Mouse (Mus musculus) natural killer cell, adult 2 months (primary cell): Measurements from ENCODE around the gene Snta1.

Experiments used
- DNase-seq, 2 experiments: peaks; one replicate each; pipeline ENCODE4 v3.0.0; 2022; ENCODE audit warnings: low spot score in 2 of 2

The Snta1 gene

GRCm38 (mm10) chr2:154422181-154422580 lies 14.3 kb upstream of the Snta1 start:
- DNase-seq: no peak

DNA sequence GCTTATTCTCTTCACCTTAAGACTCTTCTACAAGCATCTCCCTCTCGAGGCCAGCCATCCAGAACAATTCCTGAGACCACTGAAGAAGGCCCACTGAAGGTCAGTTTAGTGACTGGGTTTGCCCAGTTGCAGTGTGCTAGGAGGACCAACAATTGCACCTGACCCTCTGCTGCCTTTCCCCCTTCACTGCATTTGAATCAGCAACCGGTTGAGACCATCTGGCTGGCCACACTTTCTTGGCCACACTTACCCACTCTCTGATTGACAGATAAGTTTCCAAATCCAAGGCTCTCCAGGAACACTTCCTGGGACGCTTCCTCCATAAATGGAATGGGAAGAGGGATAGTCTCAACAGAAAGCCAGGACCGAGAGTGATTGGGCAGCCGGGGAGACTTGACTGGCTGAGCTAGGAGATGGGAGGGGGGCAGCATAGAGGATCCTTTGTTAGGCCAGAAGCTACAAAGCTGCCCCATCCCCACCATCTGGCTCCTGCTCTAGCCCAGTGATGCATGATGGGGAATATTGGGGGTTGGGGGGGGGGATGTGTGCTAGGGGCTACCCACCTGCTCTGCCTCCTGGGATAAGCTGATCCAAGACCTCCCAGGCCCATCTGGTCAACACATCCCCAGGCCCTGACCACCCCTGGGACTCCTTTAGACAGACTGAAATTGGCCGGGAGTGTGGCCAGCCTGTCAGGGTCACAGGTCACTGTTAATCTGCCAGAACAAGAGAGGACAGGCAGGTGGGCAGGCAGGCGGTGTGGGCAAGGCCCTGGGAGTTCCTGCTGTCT lies 13.2 kb upstream of the Snta1 start:
- DNase-seq: no peak

DNA sequence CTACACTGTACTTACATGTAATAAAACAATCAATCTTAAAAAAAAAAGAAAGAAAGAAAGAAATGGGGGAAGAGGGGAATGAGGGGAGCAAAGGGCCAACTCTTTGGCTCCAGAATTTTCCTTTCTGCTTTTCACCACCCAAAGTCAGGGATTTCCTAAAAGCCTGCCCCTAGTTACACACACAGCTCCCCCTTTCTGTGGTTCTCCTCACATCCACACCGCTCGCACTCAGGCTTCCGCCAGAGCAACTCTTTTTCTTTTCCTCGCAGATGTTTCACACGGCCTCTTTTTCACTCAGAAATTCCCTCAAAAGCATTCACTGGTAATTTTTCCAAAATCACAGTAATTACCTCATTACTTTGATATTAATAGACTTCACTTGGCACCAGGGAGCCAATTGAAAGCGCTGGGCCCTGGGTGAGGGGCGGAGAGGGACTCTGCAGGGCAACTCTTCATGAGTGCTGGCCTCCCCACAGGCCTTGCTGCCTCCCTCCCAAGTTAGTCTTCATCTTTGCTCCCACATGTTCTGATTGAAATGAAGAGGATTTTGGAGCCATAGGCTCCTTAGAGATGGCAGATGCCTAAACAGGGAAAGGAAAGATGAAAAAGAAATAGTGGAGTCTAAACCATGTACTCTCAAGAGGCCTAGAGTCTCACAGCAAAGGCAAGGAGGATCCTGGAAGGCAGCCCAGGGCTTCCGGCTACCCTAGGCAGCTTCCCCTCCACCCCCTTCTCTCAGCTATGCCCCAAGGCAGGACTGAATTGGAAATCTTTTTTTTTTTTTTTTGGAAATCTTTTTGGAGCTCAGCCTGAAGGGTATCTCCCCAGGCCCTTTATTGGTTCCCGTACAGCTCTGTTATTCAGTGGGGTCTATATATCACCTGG lies 12.0 kb upstream of the Snta1 start:
- DNase-seq: no peak

DNA sequence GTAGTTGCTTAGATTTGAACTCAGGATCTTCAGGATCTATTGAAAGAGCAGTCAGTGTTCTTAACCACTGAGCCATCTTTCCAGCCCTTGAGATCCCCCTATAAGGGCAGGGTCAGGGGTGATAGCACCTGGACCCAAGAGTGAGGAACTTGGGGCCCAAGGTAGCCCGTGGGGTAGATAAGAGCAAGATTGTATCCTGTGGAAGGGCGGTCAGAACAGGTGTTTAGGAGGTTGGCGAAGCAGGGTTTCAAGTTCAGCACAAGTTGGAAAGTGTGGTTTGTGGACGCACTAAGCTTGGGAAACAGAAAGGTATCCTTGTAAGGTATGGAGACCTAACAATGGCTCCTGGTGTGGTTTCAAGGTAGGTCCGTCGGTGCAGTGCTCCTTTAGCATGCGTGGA lies 10.1 kb upstream of the Snta1 start:
- no peak for DNase-seq

DNA sequence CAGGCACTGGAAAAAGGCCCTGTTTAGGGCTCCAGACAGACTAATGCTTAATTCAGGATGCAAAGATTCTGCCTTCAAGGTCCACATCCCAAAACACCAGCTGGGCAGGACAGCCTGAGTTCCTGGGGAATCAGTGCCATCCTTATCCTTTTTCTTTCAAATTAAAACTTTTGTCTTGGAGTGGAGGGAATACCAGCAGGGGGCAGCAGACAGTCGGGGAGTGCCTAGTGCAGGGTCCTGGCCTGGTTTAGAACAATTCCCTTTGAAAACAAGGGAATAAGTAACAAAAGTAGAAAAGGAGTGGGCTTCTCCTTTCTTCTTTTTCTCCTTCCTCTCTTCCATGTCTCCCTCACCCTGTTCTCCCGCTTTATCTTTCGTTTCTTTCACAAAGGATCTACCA lies 9.2 kb upstream of the Snta1 start:
- peak; percentile 31 to 41 for DNase-seq

DNA sequence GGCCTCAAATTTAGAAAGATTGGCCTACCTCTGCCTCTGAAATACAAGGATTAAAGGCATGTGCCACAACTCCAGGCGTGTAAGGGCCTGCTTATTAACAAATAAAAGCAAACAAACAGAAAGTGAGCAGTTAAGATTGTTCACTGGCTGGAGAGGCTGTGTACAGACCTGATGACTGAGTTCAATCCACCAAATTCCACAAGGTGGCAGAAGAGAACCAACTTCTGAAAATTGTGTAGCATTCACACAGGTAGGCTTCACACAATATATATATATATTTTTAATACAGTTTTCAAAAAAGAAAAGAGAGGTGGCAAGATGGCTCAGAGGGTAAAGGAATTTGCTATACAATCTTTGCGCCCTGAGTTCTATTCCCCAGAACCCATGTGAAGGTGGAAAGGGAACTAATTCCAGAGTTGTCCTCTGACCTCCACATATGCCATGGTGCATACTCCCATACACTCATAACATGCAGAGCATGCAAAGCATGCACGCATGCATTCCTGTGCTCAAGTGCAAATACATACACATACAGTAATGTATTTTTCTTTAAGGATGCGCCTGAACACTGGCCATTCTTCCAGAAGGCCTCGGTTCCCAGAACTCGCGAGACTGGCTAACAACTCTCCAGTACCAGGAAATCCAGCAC lies 4.2 kb upstream of the Snta1 start:
- peak in 1 of 2 experiments; percentile 29 for DNase-seq

DNA sequence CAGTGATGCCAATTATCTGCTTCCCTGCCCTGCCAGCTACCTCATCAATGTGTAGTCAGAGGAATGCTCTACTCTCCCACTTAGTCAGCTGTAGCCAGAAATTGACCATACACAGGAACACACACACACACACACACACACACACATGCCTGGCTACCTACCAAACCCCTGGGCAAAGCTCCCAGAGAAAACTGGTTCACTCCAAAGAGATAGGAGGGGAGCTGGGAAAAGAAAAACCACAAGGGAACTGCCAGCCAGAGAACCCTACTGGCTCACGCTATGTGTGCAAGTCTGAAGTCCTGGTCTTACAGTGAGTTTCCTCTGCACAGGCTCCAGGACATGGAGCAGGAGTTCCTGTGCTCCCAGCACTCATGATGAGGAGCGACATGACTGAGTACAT lies 2.5 kb upstream of the Snta1 start:
- DNase-seq: no peak

DNA sequence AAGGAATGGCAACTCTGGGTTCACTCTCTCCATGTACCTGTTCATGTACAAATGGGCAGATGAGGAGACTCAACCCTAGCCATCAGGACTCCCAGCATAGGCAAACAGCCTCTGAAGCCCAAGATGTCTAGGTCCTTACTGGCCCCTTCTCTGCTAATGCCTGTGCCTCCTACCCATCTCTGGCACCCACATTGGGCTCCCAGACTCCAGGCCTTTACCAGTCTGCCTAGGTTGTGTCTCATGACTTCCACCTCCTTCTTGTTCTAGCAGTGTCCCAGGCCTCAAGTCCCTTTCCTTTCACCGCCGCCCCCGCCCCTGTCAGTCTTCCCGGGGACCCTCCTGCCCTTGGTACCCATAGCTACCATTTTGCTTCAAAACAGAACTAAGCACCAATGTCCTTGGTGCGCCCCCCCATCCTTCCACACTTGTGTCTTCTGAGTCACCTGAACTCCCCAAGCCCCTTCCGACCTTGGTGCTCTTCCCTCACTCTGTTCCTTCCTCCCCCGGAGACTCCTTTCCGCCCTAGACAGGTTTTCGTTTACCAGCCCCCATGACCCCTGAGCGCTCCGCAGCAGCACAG lies 746 bp downstream of the Snta1 start:
- DNase-seq: no peak

DNA sequence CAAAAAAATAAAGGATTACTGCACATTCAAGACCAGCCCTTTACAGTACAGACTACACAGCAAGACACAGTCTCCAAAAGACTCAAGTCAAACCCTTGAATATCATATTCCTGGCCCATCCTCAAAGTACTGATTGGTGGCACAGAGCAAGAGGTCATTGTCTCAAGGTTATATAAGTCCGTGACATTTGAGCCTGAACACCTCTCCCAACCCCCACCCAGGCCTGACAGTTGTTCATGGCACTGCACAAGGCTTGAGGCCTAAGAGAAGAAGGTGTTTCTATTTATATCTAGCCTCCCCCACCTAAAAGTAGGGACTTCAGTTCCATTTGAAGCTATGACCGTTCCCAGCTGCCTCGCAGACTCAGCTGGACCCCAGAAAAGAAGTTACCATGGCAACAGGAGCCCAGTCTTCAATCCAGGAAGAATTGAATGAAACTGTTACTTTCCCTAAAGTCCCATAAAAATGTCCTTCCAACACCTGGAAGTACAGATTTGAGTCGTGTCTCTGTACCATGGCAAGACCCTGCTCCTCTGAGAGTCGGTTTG lies 2.4 kb downstream of the Snta1 start:
- no peak for DNase-seq

- DNase-seq: no peak
These were observed 5.1 kb downstream of the Snta1 start for GRCm38 (mm10) chr2:154402811-154403210.

DNA sequence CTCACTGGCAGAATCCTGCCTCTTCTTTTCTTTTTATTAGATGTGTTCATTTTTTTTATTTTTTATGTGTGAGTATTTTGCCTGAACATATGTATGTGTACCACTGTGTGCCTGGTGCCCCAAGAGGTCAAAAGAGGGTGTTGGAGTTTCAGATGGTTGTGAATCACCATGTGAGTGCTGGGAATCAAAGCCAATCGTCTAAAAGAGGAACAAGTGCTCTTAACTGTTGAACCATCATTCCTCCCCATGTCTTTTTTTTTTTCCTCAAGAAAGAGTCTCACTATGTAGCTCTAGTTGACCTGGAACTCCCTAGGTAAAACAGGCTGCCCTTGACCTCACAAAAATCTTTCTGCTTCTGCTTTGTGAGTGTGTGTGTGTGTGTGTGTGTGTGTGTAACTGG lies 5.9 kb downstream of the Snta1 start:
- DNase-seq: no peak

- DNase-seq: no peak
These were observed 8.6 kb downstream of the Snta1 start for GRCm38 (mm10) chr2:154399325-154399724.

DNA sequence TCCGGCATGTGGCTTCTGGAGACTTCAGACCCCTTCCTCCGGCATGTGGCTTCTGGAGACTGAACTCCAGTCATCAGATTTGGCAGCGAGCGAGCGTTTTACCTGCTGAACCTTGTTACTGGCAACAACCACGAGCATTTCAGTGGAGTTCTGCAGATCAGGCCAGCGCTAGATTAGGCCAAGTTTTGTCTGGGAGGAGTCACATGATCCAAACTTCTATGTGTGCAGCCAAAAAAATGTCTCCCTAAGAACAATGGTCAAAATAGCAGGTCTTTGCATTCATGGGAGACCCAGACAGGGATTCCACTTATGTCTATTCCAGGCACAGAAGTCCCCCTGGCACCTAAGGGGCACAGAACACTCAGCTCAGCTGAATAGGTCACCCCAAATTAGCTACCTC lies 9.6 kb downstream of the Snta1 start:
- no peak for DNase-seq

- DNase-seq: no peak
These were observed 11.4 kb downstream of the Snta1 start for GRCm38 (mm10) chr2:154396529-154396928.

DNA sequence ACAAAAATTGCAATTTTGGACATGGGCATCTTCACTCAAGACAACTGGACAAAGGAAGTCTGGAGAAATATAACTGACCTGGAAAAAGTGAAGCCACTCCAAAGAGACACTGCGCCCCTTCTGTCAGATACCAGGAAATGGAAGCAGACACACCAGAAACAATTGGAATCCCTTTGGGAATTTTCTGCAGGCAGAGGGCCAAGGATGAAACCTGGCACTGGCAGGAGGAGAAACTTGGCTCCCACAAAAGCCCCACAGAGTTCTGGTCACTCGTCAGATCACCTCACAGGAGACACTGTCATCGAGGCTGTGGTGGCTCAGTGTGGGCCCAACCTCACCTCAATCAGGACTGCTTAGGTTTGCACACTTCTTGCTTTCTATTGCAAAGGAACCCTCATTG lies 13.3 kb downstream of the Snta1 start:
- DNase-seq: no peak

GRCm38 (mm10) chr2:154390180-154390964 lies 17.5 kb downstream of the Snta1 start:
- DNase-seq: no peak

DNA sequence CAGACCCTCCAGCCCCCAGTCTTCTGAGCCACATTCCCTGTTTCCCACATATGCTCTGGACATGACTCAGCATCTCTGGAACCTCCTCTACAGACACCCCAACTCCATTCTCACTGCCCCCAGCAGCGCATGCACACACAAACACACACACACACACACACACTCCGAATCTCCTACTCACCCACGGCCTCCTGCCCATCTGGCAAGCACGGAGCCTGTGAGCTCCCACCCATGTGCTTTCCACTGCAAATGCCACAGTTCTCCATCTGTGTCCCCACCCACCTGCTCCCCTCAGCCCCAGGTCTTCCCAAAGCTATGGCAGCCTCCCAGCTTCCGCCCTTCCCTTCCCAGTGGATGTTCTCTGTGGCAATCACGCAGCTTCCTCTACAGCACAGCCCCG lies 28.8 kb downstream of the Snta1 start:
- no peak for DNase-seq

GRCm38 (mm10) chr2:154374807-154375601 lies 32.9 kb downstream of the Snta1 start:
- DNase-seq: no peak

DNA sequence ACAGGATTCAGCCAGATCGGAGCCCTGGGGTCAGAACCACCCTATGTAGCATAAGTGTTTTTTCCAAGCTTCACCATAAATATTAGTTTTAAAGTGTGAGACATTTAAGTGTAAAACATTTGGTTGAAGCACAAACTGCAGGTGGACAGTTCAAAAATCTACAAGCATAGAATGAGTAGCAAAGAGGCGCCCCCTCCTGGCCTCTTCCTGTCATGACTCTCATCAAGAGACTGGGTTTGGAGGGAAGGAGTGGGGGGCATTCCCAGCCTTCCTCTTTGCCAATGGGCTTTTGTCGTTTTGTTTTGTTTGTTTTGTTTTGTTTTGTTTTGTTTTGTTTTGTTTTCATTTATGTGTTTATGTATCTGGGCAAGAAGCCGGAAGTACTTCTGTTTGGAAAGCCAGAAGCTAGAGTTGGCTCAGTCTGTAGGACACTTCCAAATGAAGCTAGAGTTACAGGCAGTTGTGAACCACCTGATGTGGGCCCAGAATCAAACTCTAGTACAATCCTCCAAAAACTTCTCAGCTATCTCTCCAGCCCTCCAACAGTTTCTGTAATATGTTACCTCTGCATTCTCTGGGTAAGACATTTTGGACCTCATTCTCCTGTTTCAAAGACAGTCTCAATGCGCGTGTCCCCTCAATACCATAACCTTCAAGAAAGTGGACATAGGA lies 33.8 kb downstream of the Snta1 start:
- peak; percentile 50 to 71 for DNase-seq
